Mouse (Mus musculus): ENCODE data around the gene Dnajc22. TPM values are rescaled to one million over a fixed set of nuclear protein-coding genes. Genes with fewer than 3 reads are reported as not detected.

Dnajc22 gene
- polyA plus RNA-seq, 1 experiment = 0.53 TPM

DNA sequence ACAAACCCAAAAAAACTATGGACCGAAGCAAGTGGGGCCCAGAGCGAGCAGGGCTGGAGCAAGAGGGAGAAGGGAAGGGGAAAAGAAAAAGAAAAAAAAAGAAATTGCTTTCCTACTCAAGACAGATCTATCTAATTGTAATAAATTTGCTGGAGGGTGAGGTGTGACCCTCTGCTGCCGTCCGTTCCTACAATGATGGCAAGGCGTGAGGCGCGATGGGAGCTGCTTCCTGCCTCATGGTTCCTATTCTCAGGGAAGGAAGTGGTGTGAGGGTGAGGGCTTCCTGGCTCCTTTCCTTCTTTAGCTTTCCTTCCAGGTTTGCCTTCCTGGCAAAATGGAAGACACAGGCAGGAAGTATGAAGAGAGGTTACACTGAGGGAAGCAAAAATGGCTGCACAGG, 57.5 kb downstream of the Dnajc22 start:
- Histone ChIP-seq H3K4me1 (ENCODE audit: control insufficient read depth, insufficient read depth, low read length) (no peaks in the 10 kb centered on the region), H3K4me3 (replicated peaks; ENCODE audit: extremely low read depth, low read depth, low read length) (no peak overlapping the region)
- DNase-seq = no peak
- WGBS = 78% methylated on average over 7 of the region's 7 CpGs
- TF ChIP-seq POLR2A (IDR thresholded peaks at IDR 0.05; ENCODE audit: borderline replicate concordance, extremely low read depth, low read depth, low read length) (no peak), CTCF (IDR thresholded peaks at IDR 0.05; ENCODE audit: insufficient read depth, low read length) (no peak)

DNA sequence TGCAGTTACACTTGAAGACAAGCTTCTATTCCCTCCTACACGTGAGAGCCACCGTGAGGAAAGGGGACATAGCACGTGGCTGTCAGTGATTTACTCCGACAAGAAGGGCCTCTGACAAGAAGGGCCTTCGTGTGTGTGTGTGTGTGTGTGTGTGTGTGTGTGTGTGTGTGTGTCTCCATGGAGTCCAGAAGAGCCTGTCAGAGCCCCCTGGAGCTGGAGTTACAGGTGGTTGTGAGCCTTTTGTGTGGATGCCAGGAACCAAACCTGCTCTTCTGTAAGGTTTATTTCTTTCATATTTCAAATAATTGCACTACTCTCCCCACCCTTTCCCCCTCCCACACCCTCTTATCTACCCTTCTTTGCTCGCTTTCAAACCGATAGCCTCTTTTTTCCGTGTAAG, 58.4 kb downstream of the Dnajc22 start:
- Histone ChIP-seq H3K4me1 (ENCODE audit: control insufficient read depth, insufficient read depth, low read length) (no peaks in the 10 kb centered on the region), H3K4me3 (replicated peaks; ENCODE audit: extremely low read depth, low read depth, low read length) (no peak overlapping the region)
- TF ChIP-seq POLR2A (IDR thresholded peaks at IDR 0.05; ENCODE audit: borderline replicate concordance, extremely low read depth, low read depth, low read length) = no peak
- TF ChIP-seq CTCF (IDR thresholded peaks at IDR 0.05; ENCODE audit: insufficient read depth, low read length) = no peak
- no peak for DNase-seq
- WGBS = 63% methylated on average over 8 of the region's 8 CpGs

DNA sequence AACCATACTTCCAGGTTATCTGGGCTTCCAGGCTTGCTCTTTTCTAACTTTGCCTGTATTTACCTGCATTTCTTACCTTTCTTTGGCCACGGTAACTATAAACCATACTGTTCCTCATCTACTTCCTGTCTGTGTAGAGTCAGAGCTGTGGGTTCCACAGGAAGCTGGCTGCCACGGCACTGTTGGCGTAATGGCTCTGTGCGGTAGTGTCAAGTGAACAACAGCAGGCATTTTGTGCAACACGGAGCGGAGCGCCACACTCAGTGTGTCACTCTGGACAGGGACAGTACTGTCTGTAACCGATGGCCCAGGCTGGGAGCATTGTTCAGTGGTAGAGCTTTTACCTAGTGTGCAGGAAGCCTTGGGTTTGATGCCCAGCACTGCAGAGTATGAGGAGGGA, 60.5 kb downstream of the Dnajc22 start:
- no peak overlapping the region for H3K4me3 ChIP-seq (replicated peaks; ENCODE audit: extremely low read depth, low read depth, low read length)
- 89% methylated on average over 8 of the region's 8 CpGs for WGBS
- H3K4me1 ChIP-seq (ENCODE audit: control insufficient read depth, insufficient read depth, low read length) = no peaks in the 10 kb centered on the region
- no peak for DNase-seq
- TF ChIP-seq POLR2A (IDR thresholded peaks at IDR 0.05; ENCODE audit: borderline replicate concordance, extremely low read depth, low read depth, low read length) = no peak
- TF ChIP-seq CTCF (IDR thresholded peaks at IDR 0.05; ENCODE audit: insufficient read depth, low read length) = no peak

Other genes starting within 250 kb of the Dnajc22 start
- 24.7 and 36.0 TPM in 2 replicates for gene Kmt2d, start 222.0 kb upstream of the Dnajc22 start, polyA plus RNA-seq (2012; rRNA removed)
- 5.4 and 5.6 TPM in 2 replicates for gene Rhebl1, start 198.6 kb upstream of the Dnajc22 start, polyA plus RNA-seq (2012; rRNA removed)
- gene Dhh, start 194.6 kb upstream of the Dnajc22 start, polyA plus RNA-seq (2012; rRNA removed) = 2.5 and 2.8 TPM in 2 replicates
- gene Lmbr1l, start 174.9 kb upstream of the Dnajc22 start, polyA plus RNA-seq (2012; rRNA removed) = 56.0 and 72.1 TPM in 2 replicates
- gene Tuba1b, start 158.6 kb upstream of the Dnajc22 start, polyA plus RNA-seq (2012; rRNA removed) = 1,081 and 1,265 TPM in 2 replicates
- gene Gm49450, start 139.6 kb upstream of the Dnajc22 start, polyA plus RNA-seq (2012; rRNA removed) = 0.17 and 298 TPM in 2 replicates
- gene Tuba1a, start 139.5 kb upstream of the Dnajc22 start, polyA plus RNA-seq (2012; rRNA removed) = 617 and 959 TPM in 2 replicates
- 72.7 and 91.7 TPM in 2 replicates for gene Tuba1c, start 63.3 kb upstream of the Dnajc22 start, polyA plus RNA-seq (2012; rRNA removed)
- gene Prph, start 38.0 kb upstream of the Dnajc22 start, polyA plus RNA-seq (2012; rRNA removed) = 0.71 and 1.0 TPM in 2 replicates
- gene Troap, start 18.6 kb upstream of the Dnajc22 start, polyA plus RNA-seq (2012; rRNA removed) = 0.84 and 1.3 TPM in 2 replicates
- not detected in 2 replicates for gene C1ql4, start 5.4 kb upstream of the Dnajc22 start, polyA plus RNA-seq (2012; rRNA removed)
- 7.1 and 10.6 TPM in 2 replicates for gene Spats2, start 32.7 kb downstream of the Dnajc22 start, polyA plus RNA-seq (2012; rRNA removed)
- gene Kcnh3, start 131.7 kb downstream of the Dnajc22 start, polyA plus RNA-seq (2012; rRNA removed) = 4.8 and 5.0 TPM in 2 replicates
- gene Mcrs1, start 158.8 kb downstream of the Dnajc22 start, polyA plus RNA-seq (2012; rRNA removed) = 59.2 and 65.6 TPM in 2 replicates
- 68.1 and 76.5 TPM in 2 replicates for gene Prpf40b, start 201.9 kb downstream of the Dnajc22 start, polyA plus RNA-seq (2012; rRNA removed)
- 0.05 TPM in 1 of 2 replicates, not detected in the other for gene Fam186b, start 202.7 kb downstream of the Dnajc22 start, polyA plus RNA-seq (2012; rRNA removed)

All from lung, adult 2 months (tissue).